Comparison of ENCODE assay signal across 13 mouse cellular contexts in the genomic region with DNA sequence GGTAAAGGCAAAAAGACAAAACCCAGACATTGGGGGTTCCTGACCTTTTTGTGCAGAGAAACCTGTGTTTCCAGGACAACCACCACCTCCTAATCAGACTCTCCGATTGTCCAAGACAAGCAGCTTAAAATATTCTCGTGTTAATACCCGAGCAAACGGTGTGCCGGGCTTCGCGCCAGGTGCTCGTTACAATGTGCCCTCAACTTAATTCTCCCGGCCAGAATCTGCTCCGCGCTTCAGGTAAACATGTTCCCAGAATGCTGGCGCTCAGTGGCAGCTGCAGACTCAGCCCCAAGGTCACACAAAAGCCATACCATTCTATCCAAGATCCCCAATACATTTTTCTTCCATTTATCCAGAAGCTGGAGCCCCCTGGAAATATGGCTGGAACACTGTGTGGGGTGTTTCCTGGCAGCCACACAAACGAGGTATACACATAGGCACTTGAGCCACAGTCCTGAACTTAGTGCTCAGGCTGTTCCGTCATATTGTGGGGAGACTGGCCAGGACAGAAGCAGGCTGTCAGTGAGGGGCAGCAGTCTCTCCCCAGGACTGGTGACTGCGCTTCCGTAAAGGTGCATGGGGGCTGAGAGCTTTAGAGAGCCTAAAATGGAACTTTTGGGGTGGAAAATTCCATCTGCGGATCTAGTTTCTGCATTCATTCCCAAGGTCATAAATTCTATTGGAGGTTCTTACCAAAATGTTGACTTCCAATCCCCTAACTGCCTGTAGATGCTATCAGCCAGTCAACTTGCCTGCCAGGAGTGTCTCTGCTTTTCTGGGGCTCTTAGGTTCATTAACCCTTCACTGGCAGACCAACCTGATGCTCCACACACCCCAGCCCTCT. TPM values are rescaled to one million over a fixed set of nuclear protein-coding genes. Genes with fewer than 3 reads are reported as not detected.
DNase-seq lines count a peak whose midpoint lies in the region; ATAC-seq and TF ChIP-seq lines count a peak whose summit lies in the region.
"Had no signal": no experiment of that assay in that cellular context is flagged by ENCODE, and none has a peak within 500 bp of the region (broad histone marks: within the 10 kb centered on the region; RNA-seq: fewer than 3 reads in every experiment).

No protein-coding gene starts in this region.

- no peaks in the 10 kb centered on the region for H3K27me3 ChIP-seq in heart, postnatal 0 days (ENCODE audit: control insufficient read depth, insufficient read depth, low read length)
- no peaks in the 10 kb centered on the region for H3K27me3 ChIP-seq in neural tube, embryonic 15.5 days (replicated peaks)
- no peaks in the 10 kb centered on the region for H3K27me3 ChIP-seq in kidney, embryonic 15.5 days
- H3K27me3 ChIP-seq in stomach, embryonic 16.5 days (ENCODE audit: control insufficient read depth, insufficient read depth, low read length), result no peaks in the 10 kb centered on the region
- H3K27me3 ChIP-seq: liver, embryonic 15.5 days had no signal

- 0 out of 2 replicates have a peak, but pooled peaks cover 3% of the 10 kb centered on the region for H3K9me3 ChIP-seq in heart, postnatal 0 days (replicated peaks; ENCODE audit: control insufficient read depth, low read length)
- H3K9me3 ChIP-seq in neural tube, embryonic 15.5 days (replicated peaks), result peaks cover 3% of the 10 kb centered on the region; the same call in 1 of the 2 replicates
- no peaks in the 10 kb centered on the region for H3K9me3 ChIP-seq in kidney, embryonic 15.5 days (replicated peaks)
- no peaks in the 10 kb centered on the region; the same call in 1 of the 2 replicates for H3K9me3 ChIP-seq in stomach, embryonic 16.5 days (replicated peaks; ENCODE audit: control insufficient read depth, low read length)
- H3K9me3 ChIP-seq: liver, embryonic 15.5 days had no signal

- H3K27ac ChIP-seq in heart, postnatal 0 days (ENCODE audit: low read depth), result no peak overlapping the region
- H3K27ac ChIP-seq in neural tube, embryonic 15.5 days (replicated peaks), result 0 out of 2 replicates have a peak overlapping the region, but pooled peaks have one; percentile 33
- 0 out of 2 replicates have a peak overlapping the region, but pooled peaks have one; percentile 15 for H3K27ac ChIP-seq in kidney, embryonic 15.5 days
- H3K27ac ChIP-seq in stomach, embryonic 16.5 days (ENCODE audit: low read length), result peak overlapping the region; percentile 57
- H3K27ac ChIP-seq: liver, embryonic 15.5 days had no signal

- no peaks in the 10 kb centered on the region for H3K36me3 ChIP-seq in heart, postnatal 0 days (replicated peaks; ENCODE audit: control insufficient read depth, insufficient read depth, low read length)
- no peaks in the 10 kb centered on the region for H3K36me3 ChIP-seq in neural tube, embryonic 15.5 days
- H3K36me3 ChIP-seq in kidney, embryonic 15.5 days, result no peaks in the 10 kb centered on the region
- H3K36me3 ChIP-seq in stomach, embryonic 16.5 days (ENCODE audit: control insufficient read depth, insufficient read depth, low read length), result no peaks in the 10 kb centered on the region
- H3K36me3 ChIP-seq: liver, embryonic 15.5 days had no signal

- no peak overlapping the region for H3K9ac ChIP-seq in heart, postnatal 0 days (replicated peaks; ENCODE audit: low read depth, low read length)
- H3K9ac ChIP-seq in neural tube, embryonic 15.5 days (replicated peaks), result no peak overlapping the region
- H3K9ac ChIP-seq in kidney, embryonic 15.5 days, result no peak overlapping the region
- H3K9ac ChIP-seq in stomach, embryonic 16.5 days (ENCODE audit: low read length), result peak overlapping the region; percentile 4; the same call in 1 of the 2 replicates
- H3K9ac ChIP-seq: liver, embryonic 15.5 days had no signal

- no peak for ATAC-seq in heart, postnatal 0 days (ENCODE audit: insufficient read depth, low read depth)
- no peak for ATAC-seq in neural tube, embryonic 15.5 days (ENCODE audit: low FRiP score)
- ATAC-seq in kidney, embryonic 15.5 days (replicated peaks; ENCODE audit: low FRiP score), result no peak
- peak; percentile 71; the same call in 1 of the 2 replicates for ATAC-seq in stomach, embryonic 16.5 days (ENCODE audit: insufficient read depth, low FRiP score)

- no peaks in the 10 kb centered on the region; the same call in 1 of the 2 replicates for H3K4me1 ChIP-seq in heart, postnatal 0 days (ENCODE audit: control insufficient read depth, insufficient read depth)
- peaks cover 5% of the 10 kb centered on the region; the same call in 1 of the 2 replicates for H3K4me1 ChIP-seq in neural tube, embryonic 15.5 days
- peaks cover 10% of the 10 kb centered on the region for H3K4me1 ChIP-seq in kidney, embryonic 15.5 days
- H3K4me1 ChIP-seq in stomach, embryonic 16.5 days (ENCODE audit: control insufficient read depth, insufficient read depth, low read length), result peaks cover 10% of the 10 kb centered on the region; the same call in 1 of the 2 replicates
- H3K4me1 ChIP-seq: liver, embryonic 15.5 days had no signal

- no peak for TF ChIP-seq EP300 in heart, postnatal 0 days (IDR thresholded peaks at IDR 0.05; ENCODE audit: low read depth)

- WGBS in heart, postnatal 0 days, result 49% methylated on average over 17 of the region's 17 CpGs
- 61% methylated on average over 17 of the region's 17 CpGs for WGBS in neural tube, embryonic 15.5 days
- WGBS in kidney, embryonic 15.5 days, result 54% methylated on average over 17 of the region's 17 CpGs
- 34% methylated on average over 17 of the region's 17 CpGs for WGBS in stomach, embryonic 16.5 days

- DNase-seq in heart, postnatal 0 days (ENCODE audit: low spot score), result peak; percentile 14
- no peak for DNase-seq in heart, adult 18-20 months
- DNase-seq in neural tube, embryonic 10.5 days (ENCODE audit: extremely low spot score, low spot score), result no peak
- no peak for DNase-seq in left cerebral cortex, adult 9 months (ENCODE audit: low spot score in 2 of 2)
- no peak for DNase-seq in frontal cortex, postnatal 36 days (ENCODE audit: low spot score in 2 of 2)
- DNase-seq: heart, postnatal 14 days; layer of hippocampus, adult 9-11 months; right cerebral cortex, postnatal 4 days; thymus, adult 2 months had no signal

- no peak for TF ChIP-seq CTCF in heart, postnatal 0 days (IDR thresholded peaks at IDR 0.05; ENCODE audit: low read depth)

- H3K4me2 ChIP-seq in heart, postnatal 0 days (ENCODE audit: low read depth, low read length), result no peak overlapping the region
- no peak overlapping the region for H3K4me2 ChIP-seq in neural tube, embryonic 15.5 days
- no peak overlapping the region for H3K4me2 ChIP-seq in kidney, embryonic 15.5 days
- no peak overlapping the region for H3K4me2 ChIP-seq in stomach, embryonic 16.5 days (ENCODE audit: low read depth, low read length)
- H3K4me2 ChIP-seq: liver, embryonic 15.5 days had no signal

- no peak overlapping the region for H3K4me3 ChIP-seq in heart, postnatal 0 days (ENCODE audit: low read depth, low read length)
- no peak overlapping the region for H3K4me3 ChIP-seq in neural tube, embryonic 15.5 days (replicated peaks)
- H3K4me3 ChIP-seq in kidney, embryonic 15.5 days (replicated peaks), result no peak overlapping the region
- H3K4me3 ChIP-seq in stomach, embryonic 16.5 days (replicated peaks; ENCODE audit: low read length), result no peak overlapping the region
- H3K4me3 ChIP-seq: liver, embryonic 15.5 days had no signal

RNA-seq across cellular contexts. Expression of a gene that starts 32.3 kb away (rescaled TPM):
- total RNA-seq in heart, postnatal 0 days (2014; rRNA removed; ENCODE audit: low replicate concordance), result 6.5 and 7.6 TPM in 2 replicates
- 1.5 and 1.7 TPM in 2 replicates for polyA plus RNA-seq in heart, postnatal 0 days (2015; fragmentation: Nextera tagmentation; extraction: Ambion mirVana)
- total RNA-seq in heart, adult 18-20 months (2021), result 1 to 10 TPM; 2.0 to 2.5 TPM
- 19.8 and 20.0 TPM in 2 replicates for polyA plus RNA-seq in neural tube, embryonic 15.5 days (2015; fragmentation: Nextera tagmentation; extraction: Ambion mirVana)
- 4.0 and 5.3 TPM in 2 replicates for polyA plus RNA-seq in kidney, embryonic 15.5 days (2015; fragmentation: Nextera tagmentation; extraction: Ambion mirVana)
- 3.2 and 4.0 TPM in 2 replicates for polyA plus RNA-seq in stomach, embryonic 16.5 days (2015; fragmentation: Nextera tagmentation; extraction: Ambion mirVana)
